Mouse (Mus musculus) brain, embryonic 14.5 days (tissue): ENCODE results near the gene Cant1.

Experiments used
- CTCF ChIP-seq: fragments of 200-500 bp; IDR thresholded peaks from 2 replicates; pipeline ENCODE4 v1.5.1; 2012; ENCODE audit warnings: inconsistent platforms, mild to moderate bottlenecking, moderate library complexity, borderline replicate concordance; ENCODE audit not compliant: insufficient read depth, insufficient read length; ENCODE audit errors: extremely low read depth
- POLR2A ChIP-seq: fragments of 200-500 bp; IDR thresholded peaks from 2 replicates; pipeline ENCODE4 v1.6.1; 2012; ENCODE audit warnings: mild to moderate bottlenecking, inconsistent platforms, borderline replicate concordance; ENCODE audit not compliant: poor library complexity, insufficient read depth, insufficient read length, severe bottlenecking; ENCODE audit errors: extremely low read depth

GRCm38 (mm10) chr11:118418442-118418833, 448 bp downstream of the Cant1 start:
- TF ChIP-seq CTCF = no peak
- TF ChIP-seq POLR2A = no peak
